Mouse (Mus musculus): ENCODE measurements around the gene Upp2.

DNA sequence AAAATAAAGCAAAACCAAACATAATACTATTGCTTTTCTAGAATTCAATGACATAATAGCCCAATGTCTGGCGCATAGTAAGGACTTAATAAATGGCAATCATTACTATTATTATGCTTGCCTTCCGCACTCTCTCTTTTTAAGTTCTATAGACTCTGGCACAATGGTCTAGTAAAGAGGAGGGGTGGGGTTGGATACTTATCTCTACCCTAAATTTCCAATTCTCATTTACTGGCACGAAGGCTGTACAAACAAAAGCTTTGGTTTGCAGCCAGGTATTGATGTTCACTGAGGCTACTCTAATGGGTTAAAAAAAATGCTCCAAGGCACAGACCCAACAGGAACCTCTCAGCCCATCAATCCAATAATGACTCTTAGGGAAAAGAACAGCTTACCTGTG is 61.9 kb downstream of the Upp2 start:
- TF ChIP-seq CTCF (IDR thresholded peaks at IDR 0.05; ENCODE audit: extremely low read depth, insufficient read depth, low read length) = no peak
- no peak for TF ChIP-seq POLR2A (IDR thresholded peaks at IDR 0.05; ENCODE audit: extremely low read depth, insufficient read depth, low read length)

All from cortical plate, adult 2 months (tissue).